Mouse (Mus musculus): ENCODE results near the gene Zfp354c.
A peak's percentile ranks its signal among the peaks of the same experiment; 100 is the strongest.

Gene Zfp354c

GRCm38 (mm10) chr11:50827010-50827953 is at the start of gene Zfp354c:
Gene Zfp354c (minus strand): TSS chr11:50827724.
- DNase-seq (ENCODE audit: low read depth, low spot score): peak; percentile 81

DNA sequence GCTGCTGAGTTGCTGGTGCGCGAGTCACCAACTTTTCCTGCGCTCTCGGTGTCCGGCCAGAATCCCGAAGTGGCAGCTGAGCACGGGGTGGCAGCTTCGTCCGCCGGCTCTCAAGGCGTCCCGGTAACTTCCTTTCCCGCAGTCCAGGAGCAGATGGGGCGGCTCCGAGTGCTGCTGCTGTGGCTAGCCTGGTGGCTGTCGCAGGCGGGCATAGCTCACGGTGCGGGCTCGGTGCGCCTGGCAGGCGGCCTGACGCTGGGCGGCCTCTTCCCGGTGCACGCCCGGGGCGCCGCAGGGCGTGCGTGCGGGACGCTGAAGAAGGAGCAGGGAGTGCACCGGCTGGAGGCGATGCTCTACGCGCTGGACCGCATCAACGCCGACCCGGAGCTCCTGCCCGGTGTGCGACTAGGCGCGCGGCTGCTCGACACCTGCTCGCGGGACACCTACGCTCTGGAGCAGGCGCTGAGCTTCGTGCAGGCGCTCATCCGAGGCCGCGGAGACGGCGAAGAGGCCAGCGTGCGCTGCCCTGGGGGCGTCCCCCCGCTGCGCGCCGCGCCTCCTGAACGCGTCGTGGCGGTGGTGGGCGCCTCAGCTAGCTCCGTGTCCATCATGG is 23.6 kb upstream of the Zfp354c start:
- DNase-seq (ENCODE audit: low read depth, low spot score): no peak

- no peak for DNase-seq (ENCODE audit: low read depth, low spot score)
These were observed 22.7 kb upstream of the Zfp354c start, which contains the start of gene Grm6 for GRCm38 (mm10) chr11:50850177-50850735. Gene Grm6 (plus strand): TSS chr11:50850685.

DNA sequence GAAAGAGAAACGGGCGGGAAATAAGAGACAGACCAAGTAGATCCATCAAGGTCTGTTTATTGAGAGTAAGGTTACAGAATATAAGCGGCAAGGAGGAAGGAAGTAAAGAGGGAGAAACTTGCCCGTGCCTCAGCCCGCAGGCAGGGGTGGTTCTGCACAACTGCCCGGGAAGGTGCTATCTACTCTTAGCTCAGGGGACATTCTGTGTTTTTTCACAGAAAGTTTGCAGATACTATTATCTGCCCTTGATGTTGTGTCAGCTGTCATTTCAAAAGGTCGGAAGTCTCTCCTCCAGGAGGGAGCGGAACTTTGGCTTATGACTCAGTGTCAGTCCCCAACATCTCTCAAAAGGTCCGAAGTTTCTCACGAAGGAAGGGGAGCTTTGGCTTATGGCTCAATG is 21.8 kb upstream of the Zfp354c start:
- no peak for DNase-seq (ENCODE audit: low read depth, low spot score)

DNA sequence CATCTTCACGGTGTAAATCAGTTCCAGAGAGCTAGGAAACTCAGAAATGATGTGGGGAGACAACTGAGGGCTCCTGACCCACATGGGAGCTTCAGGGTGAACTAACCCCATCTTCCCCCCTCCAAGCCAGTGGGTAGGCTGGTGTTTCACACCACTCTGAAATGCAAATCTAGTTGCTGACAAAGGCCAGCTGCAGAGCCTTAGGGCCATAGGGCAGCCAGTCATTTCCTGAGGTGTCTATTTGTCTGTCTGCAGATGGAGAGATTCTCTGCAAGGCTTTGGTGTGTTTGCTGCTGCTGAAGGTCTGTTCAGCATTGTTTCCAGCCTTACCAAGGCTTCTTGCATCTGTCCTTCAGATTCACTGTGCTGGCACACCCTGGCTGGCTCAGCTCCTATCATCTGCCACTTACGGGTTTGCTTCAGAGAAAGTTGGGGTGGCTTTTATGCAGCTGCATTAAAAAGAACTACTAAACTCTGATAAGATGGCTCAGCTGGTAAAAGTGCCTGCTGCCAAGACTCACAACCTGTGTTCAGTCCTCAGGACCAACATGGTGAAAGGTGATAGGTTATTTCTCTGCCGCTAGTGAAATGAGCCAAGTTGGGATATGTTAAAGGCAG is 21.1 kb upstream of the Zfp354c start:
- no peak for DNase-seq (ENCODE audit: low read depth, low spot score)

GRCm38 (mm10) chr11:50847047-50847446 is 19.5 kb upstream of the Zfp354c start:
- no peak for DNase-seq (ENCODE audit: low read depth, low spot score)

- DNase-seq (ENCODE audit: low read depth, low spot score): no peak
These were observed 18.4 kb upstream of the Zfp354c start for GRCm38 (mm10) chr11:50845951-50846350.

DNA sequence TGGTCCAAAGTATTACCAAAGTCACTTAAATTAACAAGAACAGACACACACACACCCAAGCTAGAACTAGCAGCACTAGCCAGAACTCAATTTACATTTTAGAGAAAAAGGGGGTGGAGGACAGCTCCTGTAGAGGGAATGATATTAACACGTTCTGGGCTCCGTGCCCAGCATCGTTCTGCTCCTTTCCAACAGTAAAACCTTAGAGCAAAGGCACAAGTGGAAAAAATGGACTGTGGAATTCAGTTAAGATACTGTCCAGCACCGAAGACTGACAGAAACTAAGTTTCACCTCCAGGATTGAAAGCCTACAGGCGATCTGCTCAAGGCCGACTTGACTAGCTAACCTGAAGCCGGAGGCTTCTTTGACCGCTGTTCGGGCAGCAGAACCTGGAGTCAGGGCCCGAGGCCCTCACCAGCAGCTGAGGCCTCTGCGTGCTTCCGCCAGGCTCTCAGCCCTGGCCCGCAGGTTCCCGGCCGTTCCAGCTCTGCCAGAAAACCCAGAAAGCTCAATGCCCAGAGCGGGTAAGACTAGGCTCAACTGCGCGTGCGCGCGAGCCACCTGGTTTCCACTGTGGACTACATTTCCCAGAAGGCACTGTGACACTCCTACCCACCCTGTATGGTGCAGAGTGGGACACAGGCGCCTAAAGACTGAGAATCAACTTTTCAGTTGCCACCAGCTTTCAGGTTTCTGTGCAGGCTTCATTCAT is 13.7 kb upstream of the Zfp354c start, which contains the start of gene Zfp879:
TSS of gene Zfp879 (minus strand) at position 530 of the 713 bp plus-strand sequence.
- peak; percentile 95 for DNase-seq (ENCODE audit: low read depth, low spot score)

GRCm38 (mm10) chr11:50835727-50836126 is 8.2 kb upstream of the Zfp354c start:
- no peak for DNase-seq (ENCODE audit: low read depth, low spot score)

- no peak for DNase-seq (ENCODE audit: low read depth, low spot score)
These were observed 1.3 kb downstream of the Zfp354c start for GRCm38 (mm10) chr11:50826214-50826613.

GRCm38 (mm10) chr11:50814233-50814632 is 13.3 kb downstream of the Zfp354c start:
- DNase-seq (ENCODE audit: low read depth, low spot score): no peak

- DNase-seq (ENCODE audit: low read depth, low spot score): no peak
These were observed 28.7 kb downstream of the Zfp354c start for GRCm38 (mm10) chr11:50798836-50799235.

GRCm38 (mm10) chr11:50797674-50798073 is 29.9 kb downstream of the Zfp354c start:
- no peak for DNase-seq (ENCODE audit: low read depth, low spot score)

GRCm38 (mm10) chr11:50771006-50771405 is 56.5 kb downstream of the Zfp354c start:
- DNase-seq (ENCODE audit: low read depth, low spot score): no peak

GRCm38 (mm10) chr11:50768995-50769749 is 58.4 kb downstream of the Zfp354c start:
- peak; percentile 94 for DNase-seq (ENCODE audit: low read depth, low spot score)

DNA sequence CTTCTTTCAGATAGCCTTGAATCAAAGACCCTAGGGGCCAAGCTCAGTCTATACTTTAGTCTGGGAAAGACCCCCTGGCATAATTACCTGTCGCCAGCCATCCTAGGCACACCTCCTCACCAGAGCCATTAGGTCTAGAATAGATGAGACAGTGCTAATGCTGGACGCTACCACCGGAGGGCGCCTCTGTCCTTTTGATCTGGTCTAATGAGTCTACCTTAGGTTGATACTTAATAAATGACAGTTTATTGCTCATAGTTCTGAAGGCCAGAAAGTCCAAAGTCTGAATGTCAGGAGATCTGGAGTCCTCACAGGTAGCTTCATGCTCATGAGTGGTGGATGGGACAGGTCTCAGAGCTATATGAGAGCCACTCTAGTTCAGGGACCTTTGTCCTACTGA is 60.5 kb downstream of the Zfp354c start:
- no peak for DNase-seq (ENCODE audit: low read depth, low spot score)

DNA sequence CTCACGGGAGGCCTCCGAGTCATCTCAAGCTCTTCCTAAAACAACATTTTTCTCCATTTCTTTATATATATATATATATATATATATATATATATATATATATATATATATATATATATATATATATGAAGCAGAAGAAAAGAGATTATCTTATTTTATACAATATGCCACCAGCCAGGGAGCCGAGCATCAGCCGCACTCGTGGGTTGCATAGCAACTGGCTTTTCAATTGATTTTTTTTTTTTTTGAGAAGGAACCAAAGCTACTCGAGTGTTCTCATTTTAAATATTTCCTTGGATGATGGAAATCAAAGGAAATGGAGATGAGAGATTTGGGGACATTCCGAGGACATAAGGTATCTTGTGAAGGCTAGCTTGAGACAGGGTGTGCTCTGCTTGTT is 61.1 kb downstream of the Zfp354c start:
- no peak for DNase-seq (ENCODE audit: low read depth, low spot score)
